Mouse (Mus musculus) forebrain, embryonic 15.5 days (tissue): ENCODE data around the gene Trim27. TPM values are rescaled to one million over a fixed set of nuclear protein-coding genes. Genes with fewer than 3 reads are reported as not detected.

ENCODE experiments used
- ATAC-seq: fragments of 200-750 bp; cut with Nextera tagmentation; replicated peaks from 2 replicates; pipeline ENCODE4 v1.8.0; 2017; ENCODE audit warnings: mild to moderate bottlenecking, moderate TSS enrichment, moderate library complexity
- H3K27ac ChIP-seq: fragments of 300-500 bp; sonication (generic); replicated peaks from 2 replicates; pipeline ENCODE4 v1.5.1; 2015; ENCODE audit warnings: mild to moderate bottlenecking, inconsistent platforms
- H3K27me3 ChIP-seq: fragments of 300-500 bp; sonication (generic); 2 replicates; pipeline ENCODE4 v1.6.1; 2015; ENCODE audit warnings: inconsistent platforms
- H3K36me3 ChIP-seq: fragments of 300-500 bp; sonication (generic); 2 replicates; pipeline ENCODE4 v1.6.1; 2015; ENCODE audit warnings: mild to moderate bottlenecking, inconsistent platforms
- H3K4me1 ChIP-seq: fragments of 300-500 bp; sonication (generic); 2 replicates; pipeline ENCODE4 v1.6.1; 2015; ENCODE audit warnings: inconsistent platforms
- H3K4me2 ChIP-seq: fragments of 300-500 bp; sonication (generic); replicated peaks from 2 replicates; pipeline ENCODE4 v1.6.1; 2015; ENCODE audit warnings: mild to moderate bottlenecking, inconsistent platforms
- H3K4me3 ChIP-seq: fragments of 300-500 bp; sonication (generic); 2 replicates; pipeline ENCODE4 v1.5.1; 2015; ENCODE audit warnings: mild to moderate bottlenecking, inconsistent platforms
- H3K9ac ChIP-seq: fragments of 300-500 bp; sonication (generic); replicated peaks from 2 replicates; pipeline ENCODE4 v1.6.1; 2015; ENCODE audit warnings: mild to moderate bottlenecking, inconsistent platforms
- H3K9me3 ChIP-seq: fragments of 300-500 bp; sonication (generic); 2 replicates; pipeline ENCODE4 v1.6.1; 2016; ENCODE audit warnings: inconsistent platforms
- WGBS: fragments of 180-500 bp; shearing (Covaris S2); methylation state at CpG from one replicate; pipeline ENCODE4 v1.1.7; 2015; ENCODE audit warnings: mixed read lengths; 5-methylcytosine and 5-hydroxymethylcytosine counted together
- polyA plus RNA-seq: library from polyadenylated mRNA; unstranded; fragments of >200 nt; fragmentation: Nextera tagmentation; extraction: Ambion mirVana; gene quantifications from 2 replicates; pipeline ENCODE4 v1.2.1, GENCODE M21; 2015

The Trim27 gene
- polyA plus RNA-seq, 1 experiment from 2014 or later: 98.8 TPM

- Histone ChIP-seq H3K27ac (peak overlapping the region; percentile 13), H3K36me3 (no peaks in the 10 kb centered on the region), H3K9ac (peak overlapping the region; percentile 46), H3K9me3 (no peaks in the 10 kb centered on the region), H3K4me2 (peak overlapping the region; percentile 97), H3K4me3 (peak overlapping the region; percentile 66), H3K27me3 (no peaks in the 10 kb centered on the region), H3K4me1 (peaks cover 15% of the 10 kb centered on the region; the same call in 1 of the 2 replicates)
- under 1% methylated on average over 27 of the region's 27 CpGs for WGBS
- peak; percentile 54 for ATAC-seq
Observed at GRCm38 (mm10) chr13:21166936-21167909, 12.0 kb upstream of the Trim27 start.

GRCm38 (mm10) chr13:21167910-21168300 is 11.3 kb upstream of the Trim27 start:
- WGBS: under 1% methylated on average over 8 of the region's 8 CpGs

GRCm38 (mm10) chr13:21168371-21169011 is 10.8 kb upstream of the Trim27 start:
- H3K36me3 ChIP-seq: no peaks in the 10 kb centered on the region
- no peaks in the 10 kb centered on the region for H3K9me3 ChIP-seq
- no peak for ATAC-seq
- peak overlapping the region; percentile 66 for H3K4me3 ChIP-seq
- under 1% methylated on average over 16 of the region's 16 CpGs for WGBS
- no peaks in the 10 kb centered on the region for H3K27me3 ChIP-seq
- peak overlapping the region; percentile 97 for H3K4me2 ChIP-seq
- peaks cover 26% of the 10 kb centered on the region for H3K4me1 ChIP-seq
- H3K9ac ChIP-seq: peak overlapping the region; percentile 45
- peak overlapping the region; percentile 24 for H3K27ac ChIP-seq

More at GRCm38 (mm10) chr13:21167910-21168300, 11.3 kb upstream of the Trim27 start:
- Histone ChIP-seq H3K4me1 (peaks cover 21% of the 10 kb centered on the region), H3K27ac (no peak overlapping the region), H3K27me3 (no peaks in the 10 kb centered on the region), H3K4me3 (peak overlapping the region; percentile 66), H3K9ac (peak overlapping the region; percentile 45), H3K36me3 (no peaks in the 10 kb centered on the region), H3K4me2 (peak overlapping the region; percentile 97), H3K9me3 (no peaks in the 10 kb centered on the region)
- ATAC-seq: peak; percentile 38; the same call in 1 of the 2 replicates

- Histone ChIP-seq H3K9ac (peak overlapping the region; percentile 45), H3K27me3 (no peaks in the 10 kb centered on the region), H3K4me1 (peaks cover 27% of the 10 kb centered on the region), H3K27ac (peak overlapping the region; percentile 24), H3K4me2 (peak overlapping the region; percentile 97), H3K4me3 (peak overlapping the region; percentile 66), H3K9me3 (no peaks in the 10 kb centered on the region), H3K36me3 (no peaks in the 10 kb centered on the region)
- WGBS: 4% methylated on average over 14 of the region's 14 CpGs
- no peak for ATAC-seq
Observed at GRCm38 (mm10) chr13:21169121-21169656, 10.1 kb upstream of the Trim27 start.

GRCm38 (mm10) chr13:21169657-21170430 is 9.4 kb upstream of the Trim27 start:
- peaks cover 27% of the 10 kb centered on the region for H3K4me1 ChIP-seq
- H3K4me2 ChIP-seq: peak overlapping the region; percentile 97
- peak overlapping the region; percentile 49 for H3K9ac ChIP-seq
- no peaks in the 10 kb centered on the region for H3K27me3 ChIP-seq
- peak; percentile 87 for ATAC-seq
- H3K27ac ChIP-seq: peak overlapping the region; percentile 80
- WGBS: under 1% methylated on average over 39 of the region's 39 CpGs
- peak overlapping the region; percentile 66 for H3K4me3 ChIP-seq
- H3K9me3 ChIP-seq: no peaks in the 10 kb centered on the region
- H3K36me3 ChIP-seq: no peaks in the 10 kb centered on the region

GRCm38 (mm10) chr13:21170431-21171155 is 8.7 kb upstream of the Trim27 start:
- 40% methylated on average over 17 of the region's 17 CpGs for WGBS
- Histone ChIP-seq H3K9me3 (no peaks in the 10 kb centered on the region), H3K9ac (no peak overlapping the region), H3K36me3 (no peaks in the 10 kb centered on the region), H3K4me2 (peak overlapping the region; percentile 97), H3K27me3 (no peaks in the 10 kb centered on the region), H3K27ac (no peak overlapping the region), H3K4me1 (peaks cover 27% of the 10 kb centered on the region), H3K4me3 (peak overlapping the region; percentile 66)
- ATAC-seq: no peak

GRCm38 (mm10) chr13:21171156-21171530 is 8.1 kb upstream of the Trim27 start:
- peak overlapping the region; percentile 52 for H3K4me3 ChIP-seq

GRCm38 (mm10) chr13:21171600-21172150 is 7.6 kb upstream of the Trim27 start:
- Histone ChIP-seq H3K4me1 (peaks cover 27% of the 10 kb centered on the region), H3K4me2 (peak overlapping the region; percentile 58), H3K27ac (0 out of 2 replicates have a peak overlapping the region, but pooled peaks have one; percentile 1), H3K27me3 (no peaks in the 10 kb centered on the region), H3K9ac (peak overlapping the region; percentile 45), H3K9me3 (no peaks in the 10 kb centered on the region), H3K4me3 (peak overlapping the region; percentile 52), H3K36me3 (no peaks in the 10 kb centered on the region)
- ATAC-seq: peak; percentile 36; the same call in 1 of the 2 replicates
- WGBS: under 1% methylated on average over 12 of the region's 12 CpGs

More at GRCm38 (mm10) chr13:21171156-21171530, 8.1 kb upstream of the Trim27 start:
- Histone ChIP-seq H3K4me1 (peaks cover 27% of the 10 kb centered on the region), H3K9me3 (no peaks in the 10 kb centered on the region), H3K27ac (no peak overlapping the region), H3K9ac (peak overlapping the region; percentile 34; the same call in 1 of the 2 replicates), H3K27me3 (no peaks in the 10 kb centered on the region), H3K4me2 (peak overlapping the region; percentile 58), H3K36me3 (no peaks in the 10 kb centered on the region)
- no peak for ATAC-seq
- 7% methylated on average over 15 of the region's 15 CpGs for WGBS

- H3K9me3 ChIP-seq: no peaks in the 10 kb centered on the region
- ATAC-seq: peak; percentile 46
- peaks cover 27% of the 10 kb centered on the region for H3K4me1 ChIP-seq
- under 1% methylated on average over 16 of the region's 16 CpGs for WGBS
- peak overlapping the region; percentile 58 for H3K4me2 ChIP-seq
- H3K9ac ChIP-seq: peak overlapping the region; percentile 28; the same call in 1 of the 2 replicates
- no peaks in the 10 kb centered on the region for H3K36me3 ChIP-seq
- H3K27ac ChIP-seq: no peak overlapping the region; the same call in 1 of the 2 replicates
- H3K27me3 ChIP-seq: no peaks in the 10 kb centered on the region
- peak overlapping the region; percentile 52 for H3K4me3 ChIP-seq
Observed at GRCm38 (mm10) chr13:21172241-21173027, 6.8 kb upstream of the Trim27 start.

- no peaks in the 10 kb centered on the region for H3K27me3 ChIP-seq
- no peak overlapping the region for H3K9ac ChIP-seq
- H3K4me2 ChIP-seq: peak overlapping the region; percentile 58
- no peak for ATAC-seq
- 0 out of 2 replicates have a peak overlapping the region, but pooled peaks have one; percentile 4 for H3K27ac ChIP-seq
- H3K9me3 ChIP-seq: no peaks in the 10 kb centered on the region
- peaks cover 23% of the 10 kb centered on the region for H3K4me1 ChIP-seq
- no peaks in the 10 kb centered on the region for H3K36me3 ChIP-seq
- H3K4me3 ChIP-seq: peak overlapping the region; percentile 52
- WGBS: under 1% methylated on average over 11 of the region's 11 CpGs
Observed at GRCm38 (mm10) chr13:21173072-21173471, 6.2 kb upstream of the Trim27 start.
